Mouse (Mus musculus): ENCODE data around the gene Srsf1. TPM values are rescaled to one million over a fixed set of nuclear protein-coding genes. Genes with fewer than 3 reads are reported as not detected.

The Srsf1 gene
- polyA plus RNA-seq (2014; fragmentation: Illumina TruSeq; extraction: RNeasy Lipid Tissue Mini Kit (QIAGEN cat#74804)) = 1,037 TPM

DNA sequence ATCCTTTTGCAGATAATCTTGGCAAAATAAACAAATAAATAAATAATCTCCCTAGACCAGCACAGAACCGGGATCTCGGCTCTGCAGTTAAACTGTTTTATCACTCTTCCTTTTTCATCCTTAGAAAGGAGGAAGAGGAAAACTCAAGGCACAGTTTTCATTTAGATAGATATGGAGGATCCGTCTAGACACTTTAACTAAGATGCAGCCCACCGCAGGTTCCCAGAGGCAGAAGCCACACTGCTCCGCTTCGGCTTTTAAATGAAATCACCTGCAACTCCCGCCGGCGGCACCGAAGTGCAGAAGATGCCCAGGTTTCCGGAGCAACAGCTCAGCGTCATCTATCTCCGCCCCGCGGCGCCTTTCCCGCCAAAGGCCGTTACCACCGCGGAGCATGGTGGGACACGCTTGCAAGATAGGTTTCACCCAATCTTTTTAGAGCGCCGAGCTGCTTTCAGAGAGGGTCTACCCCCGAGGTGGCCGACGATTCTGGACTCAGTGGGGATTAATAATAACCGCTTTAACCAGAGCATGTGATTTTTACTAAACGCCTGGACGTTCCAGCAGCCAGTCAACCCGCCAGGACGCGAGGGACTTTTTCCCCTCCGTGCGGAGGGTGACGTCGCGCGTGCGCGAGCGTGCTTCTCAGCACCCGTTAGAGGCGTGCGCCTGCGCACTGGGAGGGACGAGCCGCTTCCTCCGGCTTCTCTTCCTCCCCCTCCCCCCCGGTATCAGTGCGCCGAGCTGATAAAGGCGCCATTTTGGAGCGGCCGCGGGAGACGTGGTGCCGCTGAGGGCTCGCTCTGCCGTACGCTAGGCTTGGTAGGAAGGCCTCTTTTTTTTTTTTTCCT, at the start of gene Srsf1:
Srsf1 (plus strand) TSS at position 430 of the 851 bp plus-strand sequence.

DNA sequence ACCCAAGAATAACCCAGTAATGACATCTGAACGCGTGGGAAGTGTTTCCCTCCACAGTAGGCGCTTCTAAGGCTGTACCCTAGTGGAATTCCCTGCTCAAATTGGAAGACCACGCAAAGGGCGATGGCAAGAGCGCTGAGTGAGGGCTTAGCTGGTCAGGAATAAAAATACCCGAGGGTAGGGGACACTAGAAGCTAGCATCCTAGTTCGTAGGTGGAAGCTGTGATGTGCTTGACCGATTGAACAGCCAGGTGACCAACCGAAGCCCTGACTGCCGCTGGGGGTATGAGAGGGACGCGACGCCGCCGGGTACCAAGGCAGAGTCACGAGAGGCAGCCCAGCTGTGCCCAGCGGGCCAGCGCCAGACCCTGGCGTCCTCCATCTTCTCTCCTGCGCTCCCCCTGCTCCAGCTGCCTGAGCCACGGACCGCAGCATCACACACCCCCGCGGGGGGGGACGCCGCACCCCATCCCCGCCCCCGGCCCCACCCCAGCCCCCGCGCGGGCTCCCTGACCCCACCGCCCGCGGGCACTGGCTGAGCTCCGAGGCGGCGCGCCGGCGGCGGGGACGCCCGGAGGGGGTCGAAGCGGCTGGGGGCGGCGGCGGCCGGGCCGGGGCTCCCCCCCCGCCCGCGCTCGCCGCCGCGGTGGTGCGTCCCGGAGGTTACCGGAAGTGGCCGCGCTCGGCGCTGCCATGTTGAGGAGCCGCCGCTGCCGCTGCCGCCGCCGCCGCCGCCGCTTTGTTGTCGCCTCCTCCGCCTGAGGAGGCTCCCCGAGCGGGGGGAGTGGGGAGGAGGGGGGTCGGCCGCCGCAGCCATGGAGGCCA, 20.6 kb downstream of the Srsf1 start, which contains the start of gene Vezf1:
Vezf1 (plus strand) TSS at position 694 of the 825 bp plus-strand sequence.

DNA sequence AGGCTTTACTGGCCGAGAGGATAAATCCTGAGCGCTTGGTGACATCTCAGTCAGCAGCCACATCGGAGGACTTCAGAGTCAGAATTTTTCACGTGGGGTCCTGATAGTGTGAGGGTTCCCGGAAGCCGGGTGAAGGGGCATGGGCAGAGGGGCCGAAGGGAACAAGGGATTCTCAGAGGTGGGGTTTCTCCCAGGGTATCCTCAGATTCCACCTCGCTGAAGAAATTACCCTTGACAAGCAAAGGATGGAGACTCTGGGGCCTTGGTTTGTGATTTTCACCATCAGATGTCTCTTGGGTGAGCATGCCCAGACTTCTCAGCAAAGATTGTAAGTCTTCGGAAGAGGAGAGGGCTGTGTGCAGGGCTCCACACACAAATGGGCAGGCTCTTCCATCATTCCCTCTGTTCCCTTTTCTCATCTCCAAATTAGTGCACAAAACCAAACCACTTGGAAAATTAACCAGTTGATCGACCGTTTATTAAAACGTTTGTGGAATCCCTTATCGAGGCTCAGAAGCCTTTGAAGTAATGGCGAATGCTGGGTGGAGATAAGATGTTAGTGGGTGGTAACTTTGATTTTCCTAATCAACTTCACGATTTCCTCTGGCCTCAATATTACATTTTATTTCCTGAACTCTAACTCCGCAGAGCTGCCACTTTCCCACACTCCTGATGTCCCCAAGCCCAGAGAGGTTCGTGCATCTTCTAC, 51.0 kb downstream of the Srsf1 start, which contains the start of gene Cuedc1:
Cuedc1 (plus strand) TSS at position 38 of the 709 bp plus-strand sequence.

Other genes with a start within 250 kb of the Srsf1 start
- gene Lpo, start 219.1 kb upstream of the Srsf1 start, polyA plus RNA-seq (2014; fragmentation: Illumina TruSeq; extraction: RNeasy Lipid Tissue Mini Kit (QIAGEN cat#74804)) = not detected
- gene Mks1, start 194.2 kb upstream of the Srsf1 start, polyA plus RNA-seq (2014; fragmentation: Illumina TruSeq; extraction: RNeasy Lipid Tissue Mini Kit (QIAGEN cat#74804)) = 2.1 TPM
- not detected for gene Epx, start 171.8 kb upstream of the Srsf1 start, polyA plus RNA-seq (2014; fragmentation: Illumina TruSeq; extraction: RNeasy Lipid Tissue Mini Kit (QIAGEN cat#74804))
- gene Olfr462, start 155.1 kb upstream of the Srsf1 start, polyA plus RNA-seq (2014; fragmentation: Illumina TruSeq; extraction: RNeasy Lipid Tissue Mini Kit (QIAGEN cat#74804)) = not detected
- gene Olfr463, start 150.0 kb upstream of the Srsf1 start, polyA plus RNA-seq (2014; fragmentation: Illumina TruSeq; extraction: RNeasy Lipid Tissue Mini Kit (QIAGEN cat#74804)) = not detected
- gene Olfr464, start 126.4 kb upstream of the Srsf1 start, polyA plus RNA-seq (2014; fragmentation: Illumina TruSeq; extraction: RNeasy Lipid Tissue Mini Kit (QIAGEN cat#74804)) = not detected
- 155 TPM for gene Dynll2, start 59.8 kb upstream of the Srsf1 start, polyA plus RNA-seq (2014; fragmentation: Illumina TruSeq; extraction: RNeasy Lipid Tissue Mini Kit (QIAGEN cat#74804))
- gene Vezf1, start 20.9 kb downstream of the Srsf1 start, polyA plus RNA-seq (2014; fragmentation: Illumina TruSeq; extraction: RNeasy Lipid Tissue Mini Kit (QIAGEN cat#74804)) = 161 TPM
- gene Cuedc1, start 50.7 kb downstream of the Srsf1 start, polyA plus RNA-seq (2014; fragmentation: Illumina TruSeq; extraction: RNeasy Lipid Tissue Mini Kit (QIAGEN cat#74804)) = 4.7 TPM
- 62.1 TPM for gene Mrps23, start 157.0 kb downstream of the Srsf1 start, polyA plus RNA-seq (2014; fragmentation: Illumina TruSeq; extraction: RNeasy Lipid Tissue Mini Kit (QIAGEN cat#74804))
- gene Ccdc182, start 246.7 kb downstream of the Srsf1 start, polyA plus RNA-seq (2014; fragmentation: Illumina TruSeq; extraction: RNeasy Lipid Tissue Mini Kit (QIAGEN cat#74804)) = not detected